Mouse (Mus musculus) brain, embryonic 14.5 days (tissue): Measurements from ENCODE around the gene Col5a1.

Experiments used
- CTCF ChIP-seq: fragments of 200-500 bp; IDR thresholded peaks from 2 replicates; pipeline ENCODE4 v1.5.1; 2012; ENCODE audit warnings: inconsistent platforms, mild to moderate bottlenecking, moderate library complexity, borderline replicate concordance; ENCODE audit not compliant: insufficient read depth, insufficient read length; ENCODE audit errors: extremely low read depth
- POLR2A ChIP-seq: fragments of 200-500 bp; IDR thresholded peaks from 2 replicates; pipeline ENCODE4 v1.6.1; 2012; ENCODE audit warnings: mild to moderate bottlenecking, inconsistent platforms, borderline replicate concordance; ENCODE audit not compliant: poor library complexity, insufficient read depth, insufficient read length, severe bottlenecking; ENCODE audit errors: extremely low read depth

DNA sequence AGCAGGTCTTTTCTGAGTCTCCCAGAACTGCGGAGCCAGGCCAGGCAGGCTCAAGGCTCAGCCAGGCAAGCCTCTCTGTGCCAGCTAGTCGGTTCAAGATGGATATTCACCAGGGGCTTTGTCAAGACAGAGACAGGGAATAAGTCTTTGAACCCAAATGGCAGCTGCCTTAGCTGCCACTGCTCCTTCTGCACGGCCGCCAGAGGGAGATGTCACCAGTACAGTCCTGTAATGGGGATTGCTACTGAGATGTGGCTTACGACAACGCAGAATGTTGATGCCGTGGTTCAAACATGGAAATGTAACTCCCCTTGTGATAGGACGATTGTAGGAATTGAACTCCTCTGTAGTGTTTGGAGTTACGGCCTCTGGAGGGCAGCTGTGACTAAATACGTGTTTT, 199.9 kb downstream of the Col5a1 start:
- no peak for TF ChIP-seq CTCF
- no peak for TF ChIP-seq POLR2A
